Mouse (Mus musculus) midbrain, embryonic 10.5 days (tissue): ENCODE measurements at regions not wholly inside any gene's neighbourhood (a gene's known extent, or its start where the extent isn't known, plus 50 kb on each side); places are given as distances from the start of the nearest gene placed in this dataset.
A peak's percentile ranks its signal among the peaks of the same experiment; 100 is the strongest.
"Not testable (repeated sequence)": the region's sequence is repeated elsewhere in the genome, so short reads cannot be mapped to it uniquely, and the experiment has no call there.

Experiments used
- DNase-seq: peaks from one replicate; pipeline ENCODE4 v3.0.0-alpha.2; 2017; ENCODE audit warnings: low spot score
- H3K27ac ChIP-seq: fragments of 300-500 bp; sonication (generic); replicated peaks from 2 replicates; pipeline ENCODE4 v1.5.1; 2016; ENCODE audit warnings: mild to moderate bottlenecking
- H3K27me3 ChIP-seq: fragments of 300-500 bp; sonication (generic); 2 replicates; pipeline ENCODE4 v1.6.1; 2016; ENCODE audit warnings: low read depth, mild to moderate bottlenecking; ENCODE audit not compliant: poor library complexity, severe bottlenecking
- H3K36me3 ChIP-seq: fragments of 300-500 bp; sonication (generic); 2 replicates; pipeline ENCODE4 v1.6.1; 2016; ENCODE audit warnings: mild to moderate bottlenecking, moderate library complexity
- H3K4me1 ChIP-seq: fragments of 300-500 bp; sonication (generic); 2 replicates; pipeline ENCODE4 v1.6.1; 2016
- H3K4me3 ChIP-seq: fragments of 300-500 bp; sonication (generic); 2 replicates; pipeline ENCODE4 v1.5.1; 2016; ENCODE audit warnings: mild to moderate bottlenecking, moderate library complexity
- H3K9me3 ChIP-seq: fragments of 300-500 bp; sonication (generic); replicated peaks from 2 replicates; pipeline ENCODE4 v1.6.1; 2016; ENCODE audit warnings: mild to moderate bottlenecking
- WGBS: fragments of 180-500 bp; shearing (Covaris S2); methylation state at CpG from one replicate; pipeline ENCODE4 v1.1.7; 2016; 5-methylcytosine and 5-hydroxymethylcytosine counted together

- H3K36me3 ChIP-seq, result no peaks in the 10 kb centered on the region
- no peak overlapping the region for H3K4me3 ChIP-seq
- H3K27me3 ChIP-seq, result peaks cover 16% of the 10 kb centered on the region
- H3K4me1 ChIP-seq, result peaks cover 30% of the 10 kb centered on the region
- no peaks in the 10 kb centered on the region for H3K9me3 ChIP-seq
- no peak overlapping the region for H3K27ac ChIP-seq
- no peak for DNase-seq
- 95% methylated on average over 5 of the region's 5 CpGs for WGBS
Measured at GRCm38 (mm10) chr4:153632056-153632455, 149.4 kb upstream of the Ajap1 start.

- Histone ChIP-seq H3K27me3 (peaks cover 16% of the 10 kb centered on the region), H3K36me3 (no peaks in the 10 kb centered on the region), H3K9me3 (no peaks in the 10 kb centered on the region), H3K27ac (no peak overlapping the region), H3K4me3 (no peak overlapping the region), H3K4me1 (peaks cover 30% of the 10 kb centered on the region)
- no peak for DNase-seq
- 84% methylated on average over 19 of the region's 19 CpGs for WGBS
Measured at GRCm38 (mm10) chr4:153632551-153632950, 149.9 kb upstream of the Ajap1 start.

- Histone ChIP-seq H3K9me3 (no peaks in the 10 kb centered on the region), H3K36me3 (no peaks in the 10 kb centered on the region), H3K27ac (no peak overlapping the region), H3K4me1 (peaks cover 30% of the 10 kb centered on the region), H3K27me3 (peaks cover 16% of the 10 kb centered on the region), H3K4me3 (no peak overlapping the region)
- no peak for DNase-seq
- WGBS, result 8% methylated on average over 5 of the region's 5 CpGs
Measured at GRCm38 (mm10) chr4:153633260-153633659, 150.6 kb upstream of the Ajap1 start.

- H3K36me3 ChIP-seq, result no peaks in the 10 kb centered on the region
- 52% methylated on average over 15 of the region's 15 CpGs for WGBS
- peaks cover 30% of the 10 kb centered on the region for H3K4me1 ChIP-seq
- H3K27me3 ChIP-seq, result peaks cover 16% of the 10 kb centered on the region
- DNase-seq, result no peak
- H3K27ac ChIP-seq, result no peak overlapping the region
- H3K9me3 ChIP-seq, result no peaks in the 10 kb centered on the region
- no peak overlapping the region for H3K4me3 ChIP-seq
Measured at GRCm38 (mm10) chr4:153634221-153634881, 151.7 kb upstream of the Ajap1 start.

GRCm38 (mm10) chr4:153637989-153638388, 155.4 kb upstream of the Ajap1 start:
- Histone ChIP-seq H3K9me3 (no peaks in the 10 kb centered on the region), H3K27ac (no peak overlapping the region), H3K27me3 (peaks cover 16% of the 10 kb centered on the region), H3K4me1 (peaks cover 26% of the 10 kb centered on the region), H3K36me3 (no peaks in the 10 kb centered on the region), H3K4me3 (no peak overlapping the region)
- WGBS, result 10% methylated on average over 1 of the region's 1 CpGs
- no peak for DNase-seq

GRCm38 (mm10) chr4:153651849-153652248, 169.2 kb upstream of the Ajap1 start:
- H3K4me1 ChIP-seq, result peaks cover 17% of the 10 kb centered on the region
- peak; percentile 47 for DNase-seq
- 3% methylated on average over 5 of the region's 5 CpGs for WGBS
- peak overlapping the region; percentile 58 for H3K27ac ChIP-seq
- H3K27me3 ChIP-seq, result peaks cover 17% of the 10 kb centered on the region
- H3K4me3 ChIP-seq, result no peak overlapping the region
- H3K36me3 ChIP-seq, result no peaks in the 10 kb centered on the region
- no peaks in the 10 kb centered on the region for H3K9me3 ChIP-seq

GRCm38 (mm10) chr4:153652841-153653240, 170.2 kb upstream of the Ajap1 start:
- Histone ChIP-seq H3K9me3 (no peaks in the 10 kb centered on the region), H3K27me3 (peaks cover 7% of the 10 kb centered on the region), H3K27ac (no peak overlapping the region), H3K4me3 (no peak overlapping the region), H3K36me3 (no peaks in the 10 kb centered on the region), H3K4me1 (peaks cover 16% of the 10 kb centered on the region)
- WGBS, result 85% methylated on average over 11 of the region's 11 CpGs
- no peak for DNase-seq

GRCm38 (mm10) chr4:153662731-153663130, 180.1 kb upstream of the Ajap1 start:
- H3K9me3 ChIP-seq, result no peaks in the 10 kb centered on the region

GRCm38 (mm10) chr4:153666626-153667236, 184.1 kb upstream of the Ajap1 start:
- not testable (repeated sequence) for H3K36me3 ChIP-seq, H3K4me1 ChIP-seq, H3K27ac ChIP-seq, H3K4me3 ChIP-seq, H3K27me3 ChIP-seq, DNase-seq, H3K9me3 ChIP-seq
- 83% methylated on average over 6 of the region's 6 CpGs for WGBS

More at GRCm38 (mm10) chr4:153662731-153663130, 180.1 kb upstream of the Ajap1 start:
- DNase-seq, result no peak
- no peaks in the 10 kb centered on the region for H3K4me1 ChIP-seq
- H3K36me3 ChIP-seq, result no peaks in the 10 kb centered on the region
- no peak overlapping the region for H3K27ac ChIP-seq
- H3K4me3 ChIP-seq, result no peak overlapping the region
- 90% methylated on average over 7 of the region's 7 CpGs for WGBS
- H3K27me3 ChIP-seq, result no peaks in the 10 kb centered on the region

GRCm38 (mm10) chr4:153669070-153669469, 186.5 kb upstream of the Ajap1 start:
- Histone ChIP-seq H3K4me1 (no peaks in the 10 kb centered on the region), H3K36me3 (no peaks in the 10 kb centered on the region), H3K27me3 (no peaks in the 10 kb centered on the region), H3K9me3 (no peaks in the 10 kb centered on the region), H3K4me3 (no peak overlapping the region), H3K27ac (no peak overlapping the region)
- 87% methylated on average over 4 of the region's 4 CpGs for WGBS
- no peak for DNase-seq

GRCm38 (mm10) chr4:153670216-153670615, 187.6 kb upstream of the Ajap1 start:
- Histone ChIP-seq H3K36me3 (no peaks in the 10 kb centered on the region), H3K9me3 (no peaks in the 10 kb centered on the region), H3K27me3 (no peaks in the 10 kb centered on the region), H3K4me1 (no peaks in the 10 kb centered on the region), H3K4me3 (no peak overlapping the region), H3K27ac (no peak overlapping the region)
- WGBS, result 91% methylated on average over 13 of the region's 13 CpGs
- DNase-seq, result no peak

GRCm38 (mm10) chr4:153675431-153675830, 192.8 kb upstream of the Ajap1 start:
- no peak overlapping the region for H3K4me3 ChIP-seq
- no peak for DNase-seq
- 83% methylated on average over 2 of the region's 2 CpGs for WGBS
- no peaks in the 10 kb centered on the region for H3K36me3 ChIP-seq
- no peak overlapping the region for H3K27ac ChIP-seq
- no peaks in the 10 kb centered on the region for H3K4me1 ChIP-seq
- H3K9me3 ChIP-seq, result no peaks in the 10 kb centered on the region
- H3K27me3 ChIP-seq, result no peaks in the 10 kb centered on the region

- WGBS, result 37% methylated on average over 12 of the region's 12 CpGs
- Histone ChIP-seq H3K9me3 (no peaks in the 10 kb centered on the region), H3K27me3 (no peaks in the 10 kb centered on the region), H3K4me1 (no peaks in the 10 kb centered on the region), H3K4me3 (no peak overlapping the region), H3K27ac (no peak overlapping the region), H3K36me3 (no peaks in the 10 kb centered on the region)
- peak; percentile 52 for DNase-seq
Measured at GRCm38 (mm10) chr4:153679151-153679550, 196.5 kb upstream of the Ajap1 start.
